Mouse (Mus musculus) duodenum, adult 2 months (tissue): ENCODE data around the gene Adss. TPM values are rescaled to one million over a fixed set of nuclear protein-coding genes. Genes with fewer than 3 reads are reported as not detected.

Source experiments
- polyA plus RNA-seq: library from polyadenylated mRNA; depleted of rRNA; stranded (reverse); fragments of >200 nt; gene quantifications from 2 replicates; pipeline ENCODE4 v1.2.3, GENCODE M21; 2012; ENCODE audit warnings: low replicate concordance; rRNA removed

The Adss gene
- polyA plus RNA-seq, result 16.0 and 18.2 TPM in 2 replicates

DNA sequence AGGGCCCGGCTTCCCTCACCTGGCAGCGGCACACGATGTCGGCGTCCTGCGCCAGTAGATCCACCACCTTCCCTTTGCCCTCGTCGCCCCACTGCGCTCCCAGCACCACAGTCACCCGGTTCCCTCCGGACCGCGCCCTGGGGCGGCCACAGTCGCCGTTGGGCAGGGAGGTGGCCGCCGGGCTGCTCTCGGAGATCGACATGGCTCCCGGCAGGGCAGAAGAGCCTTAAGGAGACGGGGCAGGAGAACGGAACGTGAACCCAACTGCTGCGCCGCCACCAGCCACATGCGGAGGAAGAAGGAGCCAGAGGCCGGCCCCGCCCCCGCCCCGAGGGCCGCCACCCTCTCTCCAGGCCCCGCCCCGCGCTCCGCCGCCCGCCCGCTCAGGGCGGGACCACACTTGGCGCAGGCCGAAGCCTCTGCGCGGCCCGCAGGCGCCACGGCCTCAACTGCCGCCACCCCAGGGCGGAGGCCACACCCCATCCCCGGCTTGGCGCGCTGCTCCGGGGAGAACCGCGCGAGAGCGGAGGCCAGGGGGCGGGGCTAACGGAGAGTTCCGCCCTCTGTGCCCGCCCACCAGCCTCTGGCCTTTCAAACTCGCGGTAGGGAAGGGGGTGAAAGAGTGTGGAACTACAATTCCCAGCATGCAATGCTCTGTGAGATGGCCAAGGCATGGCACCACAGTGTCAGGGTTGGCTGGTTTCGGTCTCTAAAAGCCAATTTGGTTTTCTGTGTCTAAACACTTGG, at the start of gene Adss:
TSS of gene Adss (minus strand) at position 319 of the 747 bp plus-strand sequence.

DNA sequence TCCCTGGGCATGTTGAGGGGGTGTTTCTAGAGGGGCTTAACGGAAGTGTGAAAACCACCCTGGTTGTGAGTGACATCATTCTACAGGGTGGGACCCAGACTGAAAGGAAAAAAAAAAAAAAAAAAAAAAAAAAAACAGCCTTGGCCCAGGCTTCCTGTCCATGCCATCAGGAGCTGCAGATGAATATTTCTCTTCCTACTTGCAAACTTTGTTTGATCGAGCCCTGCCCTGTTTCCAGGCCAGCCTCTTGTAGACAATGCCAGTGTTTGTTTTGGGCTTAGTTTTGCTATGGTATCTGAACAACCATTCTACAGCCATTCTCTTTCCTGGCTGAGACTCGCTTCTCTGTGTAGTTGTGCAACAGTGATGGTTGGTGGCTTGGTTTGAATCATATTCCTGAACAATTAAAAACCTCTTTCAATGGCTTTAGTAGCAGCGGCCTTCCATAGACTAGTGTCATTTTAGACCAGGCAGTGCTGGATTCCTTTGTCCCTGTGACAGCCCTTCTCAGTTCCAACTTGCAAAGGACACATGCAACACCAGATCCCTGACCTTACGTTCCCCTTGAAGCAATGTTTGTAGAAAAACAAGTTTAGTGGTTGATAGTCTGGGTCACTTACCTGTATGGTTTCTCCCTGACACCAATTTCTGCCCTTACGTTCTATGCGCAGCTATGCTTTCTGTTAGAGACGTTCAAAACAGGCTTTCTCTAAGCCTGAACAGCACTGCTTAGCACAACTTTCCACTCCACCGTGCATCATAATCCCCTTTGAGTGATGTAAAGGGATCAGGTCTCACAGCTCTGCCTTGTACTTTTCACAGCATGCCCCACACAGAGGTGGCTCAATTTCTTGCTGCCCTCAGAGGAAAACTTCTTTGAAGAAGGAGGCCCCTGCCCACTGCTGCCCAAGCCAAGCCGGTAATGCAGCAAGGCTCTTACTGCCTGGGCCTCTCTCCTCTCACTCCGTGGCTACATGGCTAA, 67.0 kb downstream of the Adss start, which contains the start of gene 1700016C15Rik:
TSS of gene 1700016C15Rik (plus strand) at position 772 of the 982 bp plus-strand sequence.

Other genes with a start within 250 kb of the Adss start
- gene 1700016C15Rik, start 66.7 kb downstream of the Adss start, polyA plus RNA-seq, result 0.51 TPM in 1 of 2 replicates, not detected in the other
- 0.08 and 0.28 TPM in 2 replicates for gene Catspere2, start 186.9 kb upstream of the Adss start, polyA plus RNA-seq